Mouse (Mus musculus): ENCODE measurements around the gene Napsa. TPM values are rescaled to one million over a fixed set of nuclear protein-coding genes. Genes with fewer than 3 reads are reported as not detected.

Napsa gene
- polyA plus RNA-seq, 1 experiment from 2014 or later, result 0.55 TPM

DNA sequence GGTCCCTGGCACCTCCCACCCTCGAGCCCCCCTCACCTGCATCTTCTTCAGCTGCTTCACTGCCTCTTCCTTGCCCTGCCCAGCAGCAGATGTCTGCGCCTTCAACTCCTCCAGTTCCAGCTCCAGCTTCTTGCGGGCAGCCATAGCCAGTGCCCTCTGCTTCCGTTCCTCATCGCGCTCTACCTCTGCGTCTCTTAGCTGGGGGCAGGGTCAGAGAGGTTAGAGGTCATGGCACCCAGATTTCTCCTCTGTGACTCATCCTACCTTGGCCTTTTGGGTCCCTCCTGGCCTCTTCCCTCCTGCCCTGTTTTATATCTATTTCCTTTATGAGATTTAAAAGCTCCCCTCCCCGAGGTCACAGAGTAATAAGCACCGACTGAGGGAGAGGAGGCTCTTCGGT lies 43.1 kb downstream of the Napsa start:
- H3K9ac ChIP-seq (ENCODE audit: low read length), result no peak overlapping the region
- H3K4me3 ChIP-seq (ENCODE audit: low read depth, low read length), result no peak overlapping the region
- DNase-seq (ENCODE audit: low spot score) (no peak), ATAC-seq (ENCODE audit: low FRiP score, low TSS enrichment) (no peak)
- no peaks in the 10 kb centered on the region for H3K27me3 ChIP-seq (ENCODE audit: control insufficient read depth, insufficient read depth, low read length)
- no peak for TF ChIP-seq EP300 (optimal IDR thresholded peaks at IDR 0.05)
- H3K27ac ChIP-seq (replicated peaks), result no peak overlapping the region
- H3K4me1 ChIP-seq (replicated peaks; ENCODE audit: control insufficient read depth, insufficient read depth), result no peaks in the 10 kb centered on the region
- H3K9me3 ChIP-seq (ENCODE audit: control insufficient read depth, low read length), result no peaks in the 10 kb centered on the region
- 15% methylated on average over 10 of the region's 10 CpGs for WGBS
- H3K4me2 ChIP-seq (replicated peaks; ENCODE audit: low read depth), result no peak overlapping the region
- no peaks in the 10 kb centered on the region for H3K36me3 ChIP-seq (ENCODE audit: control insufficient read depth, insufficient read depth, low read length)

DNA sequence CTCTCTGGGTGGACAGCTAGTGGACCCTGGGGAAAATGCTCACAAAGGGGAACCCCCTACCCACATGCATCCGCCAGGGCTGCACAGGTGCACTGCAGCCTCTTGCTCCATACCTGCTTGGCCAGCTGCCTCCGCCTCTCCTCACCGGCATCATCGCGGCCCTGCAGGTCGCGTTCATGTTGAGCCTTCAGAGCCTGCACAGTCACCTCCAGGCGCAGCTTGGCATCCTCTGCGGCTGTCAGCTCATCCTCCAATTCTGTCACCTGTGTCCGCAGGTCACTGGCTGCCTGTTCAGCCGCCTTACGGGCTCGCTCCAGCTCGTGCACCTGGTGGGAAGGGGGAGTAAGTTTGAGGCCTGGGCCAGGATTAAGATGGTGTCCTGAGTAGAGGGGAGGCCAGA lies 43.8 kb downstream of the Napsa start:
- ATAC-seq (ENCODE audit: low FRiP score, low TSS enrichment), result no peak
- no peaks in the 10 kb centered on the region for H3K4me1 ChIP-seq (replicated peaks; ENCODE audit: control insufficient read depth, insufficient read depth)
- no peak overlapping the region for H3K27ac ChIP-seq (replicated peaks)
- no peak overlapping the region for H3K4me3 ChIP-seq (ENCODE audit: low read depth, low read length)
- WGBS, result 68% methylated on average over 14 of the region's 14 CpGs
- no peak for DNase-seq (ENCODE audit: low spot score)
- H3K36me3 ChIP-seq (ENCODE audit: control insufficient read depth, insufficient read depth, low read length), result no peaks in the 10 kb centered on the region
- no peak for TF ChIP-seq CTCF (IDR thresholded peaks at IDR 0.05; ENCODE audit: low read depth)
- TF ChIP-seq EP300 (optimal IDR thresholded peaks at IDR 0.05), result no peak
- H3K9me3 ChIP-seq (ENCODE audit: control insufficient read depth, low read length), result no peaks in the 10 kb centered on the region
- H3K9ac ChIP-seq (ENCODE audit: low read length), result no peak overlapping the region
- H3K4me2 ChIP-seq (replicated peaks; ENCODE audit: low read depth), result no peak overlapping the region
- no peaks in the 10 kb centered on the region for H3K27me3 ChIP-seq (ENCODE audit: control insufficient read depth, insufficient read depth, low read length)

DNA sequence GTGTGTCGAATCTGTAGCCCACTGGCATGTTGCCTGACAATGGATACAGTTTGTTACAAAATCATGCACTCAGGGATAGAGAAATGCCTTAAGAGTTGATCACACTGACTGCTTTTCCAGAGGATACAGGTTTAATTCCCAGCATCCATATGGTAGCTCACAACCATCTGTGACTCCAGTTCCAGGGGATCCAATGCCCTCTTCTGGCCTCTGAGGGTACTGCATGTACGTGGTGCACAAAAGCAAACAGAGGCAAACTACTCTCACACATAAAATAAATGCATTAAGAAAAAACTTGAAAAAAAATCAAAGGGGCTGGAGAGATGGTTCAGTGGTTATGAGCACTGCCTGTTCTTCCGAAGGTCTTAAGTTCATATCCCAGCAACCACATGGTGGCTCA lies 44.9 kb downstream of the Napsa start:
- H3K4me3 ChIP-seq (ENCODE audit: low read depth, low read length), result no peak overlapping the region
- no peaks in the 10 kb centered on the region for H3K36me3 ChIP-seq (ENCODE audit: control insufficient read depth, insufficient read depth, low read length)
- TF ChIP-seq CTCF (IDR thresholded peaks at IDR 0.05; ENCODE audit: low read depth) (peak; percentile 56), EP300 (optimal IDR thresholded peaks at IDR 0.05) (no peak)

DNA sequence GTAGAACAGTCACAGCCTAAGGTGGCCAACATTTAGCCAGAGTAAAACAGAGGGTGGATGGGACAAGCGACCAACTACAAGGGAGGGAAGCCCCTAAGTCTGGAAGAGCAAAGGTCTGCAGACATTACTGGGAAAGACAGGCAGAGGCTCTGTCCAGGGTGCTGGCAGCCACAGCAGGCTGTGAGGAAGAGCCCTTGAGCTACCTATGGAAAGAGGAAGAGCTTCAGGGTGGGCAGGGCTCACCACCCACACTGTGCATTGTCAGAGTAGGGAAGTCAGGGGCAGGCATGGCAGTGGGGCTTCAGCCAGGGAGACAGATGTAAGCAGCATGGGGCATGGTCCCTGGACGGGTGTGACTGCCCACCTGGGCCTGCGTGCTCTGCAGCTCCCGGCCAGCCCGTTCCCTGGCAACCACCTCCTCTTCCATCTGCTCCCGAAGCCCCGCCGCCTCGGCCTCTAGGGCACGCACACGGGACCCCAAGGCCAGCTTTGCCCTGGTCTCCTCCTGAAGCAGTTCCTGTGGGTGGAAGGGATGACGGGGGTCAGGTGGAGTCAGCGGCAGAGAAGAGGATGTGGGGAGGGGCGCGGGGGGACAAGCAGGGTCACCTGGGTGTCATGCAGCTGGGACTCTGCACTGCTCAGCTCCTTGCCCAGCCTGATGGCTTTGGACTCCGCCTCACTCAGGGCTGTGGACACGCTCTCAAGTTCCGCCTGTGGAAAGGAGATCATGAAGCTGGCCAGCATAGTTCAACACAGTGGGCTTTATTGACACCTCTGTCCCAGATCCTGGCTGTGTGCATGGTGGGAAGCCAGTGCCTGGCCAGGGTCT lies 51.7 kb downstream of the Napsa start:
- Histone ChIP-seq H3K4me2 (replicated peaks; ENCODE audit: low read depth) (no peak overlapping the region), H3K9me3 (ENCODE audit: control insufficient read depth, low read length) (no peaks in the 10 kb centered on the region), H3K27ac (replicated peaks) (no peak overlapping the region), H3K36me3 (ENCODE audit: control insufficient read depth, insufficient read depth, low read length) (no peaks in the 10 kb centered on the region), H3K9ac (ENCODE audit: low read length) (no peak overlapping the region), H3K4me3 (ENCODE audit: low read depth, low read length) (no peak overlapping the region), H3K4me1 (replicated peaks; ENCODE audit: control insufficient read depth, insufficient read depth) (no peaks in the 10 kb centered on the region), H3K27me3 (ENCODE audit: control insufficient read depth, insufficient read depth, low read length) (no peaks in the 10 kb centered on the region)
- DNase-seq (ENCODE audit: low spot score) (no peak), ATAC-seq (ENCODE audit: low FRiP score, low TSS enrichment) (no peak; the same call in 1 of the 2 replicates)
- WGBS, result 43% methylated on average over 18 of the region's 18 CpGs
- TF ChIP-seq CTCF (IDR thresholded peaks at IDR 0.05; ENCODE audit: low read depth) (no peak), EP300 (optimal IDR thresholded peaks at IDR 0.05) (no peak)

More for the DNA sequence above, 44.9 kb downstream of the Napsa start:
- Histone ChIP-seq H3K27me3 (ENCODE audit: control insufficient read depth, insufficient read depth, low read length) (no peaks in the 10 kb centered on the region), H3K4me1 (replicated peaks; ENCODE audit: control insufficient read depth, insufficient read depth) (no peaks in the 10 kb centered on the region), H3K9ac (ENCODE audit: low read length) (no peak overlapping the region), H3K4me2 (replicated peaks; ENCODE audit: low read depth) (no peak overlapping the region), H3K9me3 (ENCODE audit: control insufficient read depth, low read length) (no peaks in the 10 kb centered on the region), H3K27ac (replicated peaks) (no peak overlapping the region)
- ATAC-seq (ENCODE audit: low FRiP score, low TSS enrichment) (no peak), DNase-seq (ENCODE audit: low spot score) (peak; percentile 33)
- WGBS, result 72% methylated on average over 3 of the region's 3 CpGs

DNA sequence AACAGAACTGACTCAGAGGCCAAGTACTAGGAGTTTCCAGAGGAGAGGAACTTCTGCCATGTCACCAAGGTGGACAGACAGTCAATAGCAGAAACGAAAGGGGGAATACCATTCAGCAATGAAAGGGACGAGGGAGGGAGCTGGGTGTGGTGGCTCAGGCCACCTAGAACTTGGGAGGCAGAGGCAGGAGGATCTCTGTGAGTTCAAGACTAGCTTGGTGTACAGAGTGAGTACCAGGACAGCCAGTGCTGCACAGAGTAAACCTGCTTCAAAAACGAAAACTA lies 52.3 kb downstream of the Napsa start:
- no peak overlapping the region for H3K9ac ChIP-seq (ENCODE audit: low read length)
- H3K4me3 ChIP-seq (ENCODE audit: low read depth, low read length), result no peak overlapping the region
- no peak for DNase-seq (ENCODE audit: low spot score)
- H3K36me3 ChIP-seq (ENCODE audit: control insufficient read depth, insufficient read depth, low read length), result no peaks in the 10 kb centered on the region
- no peak overlapping the region for H3K4me2 ChIP-seq (replicated peaks; ENCODE audit: low read depth)
- H3K4me1 ChIP-seq (replicated peaks; ENCODE audit: control insufficient read depth, insufficient read depth), result no peaks in the 10 kb centered on the region
- no peaks in the 10 kb centered on the region for H3K27me3 ChIP-seq (ENCODE audit: control insufficient read depth, insufficient read depth, low read length)
- no peak overlapping the region for H3K27ac ChIP-seq (replicated peaks)
- TF ChIP-seq CTCF (IDR thresholded peaks at IDR 0.05; ENCODE audit: low read depth), result no peak
- TF ChIP-seq EP300 (optimal IDR thresholded peaks at IDR 0.05), result no peak
- no peak for ATAC-seq (ENCODE audit: low FRiP score, low TSS enrichment)
- 73% methylated on average over 3 of the region's 3 CpGs for WGBS
- no peaks in the 10 kb centered on the region for H3K9me3 ChIP-seq (ENCODE audit: control insufficient read depth, low read length)

DNA sequence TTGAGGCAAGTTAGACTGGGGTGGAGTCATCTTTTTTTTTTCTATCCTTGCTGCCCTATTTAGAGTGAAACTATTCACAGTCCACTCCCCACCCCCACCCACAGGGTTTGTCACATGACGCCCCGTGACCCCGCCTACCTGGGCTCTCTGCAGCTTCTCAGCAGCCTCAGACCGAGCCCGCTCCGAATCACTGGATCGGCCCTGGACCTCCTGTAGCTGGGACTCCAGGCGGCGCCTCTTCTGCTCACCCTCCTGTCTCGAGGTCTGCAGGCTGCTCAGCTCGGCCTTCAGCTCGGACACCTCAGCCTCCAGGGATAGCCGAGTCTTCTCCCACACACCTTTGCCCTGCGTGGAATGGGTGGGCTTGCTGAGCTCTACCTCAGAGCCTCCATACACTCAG lies 52.6 kb downstream of the Napsa start:
- H3K9me3 ChIP-seq (ENCODE audit: control insufficient read depth, low read length), result no peaks in the 10 kb centered on the region
- no peaks in the 10 kb centered on the region for H3K27me3 ChIP-seq (ENCODE audit: control insufficient read depth, insufficient read depth, low read length)
- H3K9ac ChIP-seq (ENCODE audit: low read length), result no peak overlapping the region
- no peak for TF ChIP-seq CTCF (IDR thresholded peaks at IDR 0.05; ENCODE audit: low read depth)
- no peak for TF ChIP-seq EP300 (optimal IDR thresholded peaks at IDR 0.05)
- ATAC-seq (ENCODE audit: low FRiP score, low TSS enrichment), result peak; percentile 19; the same call in 1 of the 2 replicates
- H3K4me1 ChIP-seq (replicated peaks; ENCODE audit: control insufficient read depth, insufficient read depth), result no peaks in the 10 kb centered on the region
- H3K27ac ChIP-seq (replicated peaks), result no peak overlapping the region
- WGBS, result 72% methylated on average over 14 of the region's 14 CpGs
- no peak overlapping the region for H3K4me3 ChIP-seq (ENCODE audit: low read depth, low read length)
- H3K4me2 ChIP-seq (replicated peaks; ENCODE audit: low read depth), result no peak overlapping the region
- no peak for DNase-seq (ENCODE audit: low spot score)
- no peaks in the 10 kb centered on the region for H3K36me3 ChIP-seq (ENCODE audit: control insufficient read depth, insufficient read depth, low read length)

All from stomach, postnatal 0 days (tissue).